Mouse (Mus musculus) liver, postnatal 0 days (tissue): ENCODE measurements around the gene Grik4. TPM values are rescaled to one million over a fixed set of nuclear protein-coding genes. Genes with fewer than 3 reads are reported as not detected.

Source experiments
- ATAC-seq: fragments of 200-750 bp; cut with Nextera tagmentation; 2 replicates; pipeline ENCODE4 v1.8.0; 2017; ENCODE audit warnings: mild to moderate bottlenecking, moderate library complexity
- DNase-seq: peaks from one replicate; pipeline ENCODE4 v3.0.0-alpha.2; 2016
- H3K27ac ChIP-seq: fragments of 300-500 bp; sonication (generic); 2 replicates; pipeline ENCODE4 v1.5.1; 2014; ENCODE audit warnings: antibody characterized with exemption, moderate library complexity, mild to moderate bottlenecking, low read depth
- H3K27me3 ChIP-seq: fragments of 300-500 bp; sonication (generic); 2 replicates; pipeline ENCODE4 v1.6.1; 2014; ENCODE audit warnings: low read length, control low read depth, mixed read lengths; ENCODE audit not compliant: insufficient read depth
- H3K36me3 ChIP-seq: fragments of 300-500 bp; sonication (generic); replicated peaks from 2 replicates; pipeline ENCODE4 v1.6.1; 2014; ENCODE audit warnings: mild to moderate bottlenecking, control low read depth, low read length, moderate library complexity, mixed read lengths; ENCODE audit not compliant: insufficient read depth
- H3K4me1 ChIP-seq: fragments of 300-500 bp; sonication (generic); 2 replicates; pipeline ENCODE4 v1.6.1; 2014; ENCODE audit warnings: antibody characterized with exemption, mild to moderate bottlenecking, control low read depth; ENCODE audit not compliant: insufficient read depth
- H3K4me2 ChIP-seq: fragments of 300-500 bp; sonication (generic); 2 replicates; pipeline ENCODE4 v1.6.1; 2014; ENCODE audit warnings: low read depth, mild to moderate bottlenecking, low read length, moderate library complexity, mixed read lengths
- H3K4me3 ChIP-seq: fragments of 300-500 bp; sonication (generic); 2 replicates; pipeline ENCODE4 v1.5.1; 2014; ENCODE audit warnings: low read depth, low read length
- H3K9ac ChIP-seq: fragments of 300-500 bp; sonication (generic); replicated peaks from 2 replicates; pipeline ENCODE4 v1.6.1; 2014; ENCODE audit warnings: mild to moderate bottlenecking, moderate library complexity
- H3K9me3 ChIP-seq: fragments of 300-500 bp; sonication (generic); 2 replicates; pipeline ENCODE4 v1.6.1; 2016; ENCODE audit warnings: mild to moderate bottlenecking, control low read depth, low read length, mixed read lengths
- CTCF ChIP-seq: sonication (generic); IDR thresholded peaks from 2 replicates; pipeline ENCODE4 v1.5.1; 2016; ENCODE audit warnings: antibody characterized with exemption, low read depth
- EP300 ChIP-seq: IDR thresholded peaks from 2 replicates; pipeline ENCODE4 v1.6.1; 2016; ENCODE audit warnings: antibody characterized with exemption, low read depth, mild to moderate bottlenecking
- whole genome bisulfite sequencing: fragments of 180-500 bp; shearing (Covaris S2); extraction: QIAGEN DNeasy Blood & Tissue Kit; methylation state at CpG from one replicate; pipeline ENCODE4 v1.1.7; 2014; ENCODE audit not compliant: insufficient replicate concordance; 5-methylcytosine and 5-hydroxymethylcytosine counted together
- polyA plus RNA-seq: library from polyadenylated mRNA; unstranded; fragments of >200 nt; fragmentation: Nextera tagmentation; extraction: Ambion mirVana; gene quantifications from 2 replicates; pipeline ENCODE4 v1.2.1, GENCODE M21; 2015

The Grik4 gene
- polyA plus RNA-seq, 1 experiment from 2014 or later, result 0.08 TPM

DNA sequence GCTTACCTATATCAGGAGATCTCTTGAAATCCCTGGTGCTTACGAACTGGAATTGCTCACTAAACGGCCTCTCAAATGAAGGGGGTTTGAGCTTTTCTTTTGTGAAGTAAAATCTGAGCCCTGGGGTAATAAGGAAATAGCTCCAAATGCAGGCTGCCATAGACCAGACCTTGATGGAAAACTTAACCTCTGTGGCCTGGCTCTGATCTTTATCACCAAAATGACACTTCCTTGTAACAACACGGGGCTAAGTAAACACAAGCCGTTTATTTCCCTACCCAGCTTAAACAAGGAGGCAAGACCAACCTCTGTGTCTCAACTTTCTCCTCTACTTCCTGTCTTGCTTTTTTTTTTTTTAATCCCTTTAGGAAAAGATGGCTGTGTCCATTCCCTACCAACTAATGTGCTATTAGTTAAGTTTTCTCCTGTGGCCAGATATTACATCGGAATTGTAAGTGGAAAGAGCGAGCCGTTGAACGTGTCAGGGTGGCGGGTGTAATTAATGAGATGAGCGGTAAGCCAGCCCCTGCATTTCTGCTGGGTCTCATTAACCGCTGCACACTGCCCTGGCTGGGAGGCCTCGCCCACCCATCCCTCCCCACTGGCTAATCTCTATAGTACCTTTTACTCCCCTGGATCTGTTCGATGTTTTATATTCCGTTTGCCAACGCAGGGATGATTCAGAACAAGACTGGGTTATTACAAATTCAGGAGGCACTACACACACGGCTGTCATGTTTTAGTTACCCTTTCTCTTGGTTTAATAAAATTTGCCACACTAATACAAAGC, 47.7 kb downstream of the Grik4 start:
- ATAC-seq, result no peak

GRCm38 (mm10) chr9:42892765-42893164, 51.5 kb downstream of the Grik4 start:
- DNase-seq (peak; percentile 17), ATAC-seq (no peak)
- Histone ChIP-seq H3K4me3 (no peak overlapping the region), H3K27ac (no peak overlapping the region), H3K9me3 (0 out of 2 replicates have a peak, but pooled peaks cover 3% of the 10 kb centered on the region), H3K9ac (no peak overlapping the region), H3K36me3 (no peaks in the 10 kb centered on the region), H3K4me2 (no peak overlapping the region), H3K4me1 (peaks cover 2% of the 10 kb centered on the region; the same call in 1 of the 2 replicates), H3K27me3 (peaks cover 25% of the 10 kb centered on the region)
- WGBS, result 70% methylated on average over 8 of the region's 8 CpGs
- TF ChIP-seq EP300, result no peak
- TF ChIP-seq CTCF, result no peak

More for the DNA sequence above, 47.7 kb downstream of the Grik4 start:
- no peak for DNase-seq
- Histone ChIP-seq H3K4me3 (peak overlapping the region; percentile 34; the same call in 1 of the 2 replicates), H3K9me3 (0 out of 2 replicates have a peak, but pooled peaks cover under 1% of the 10 kb centered on the region), H3K4me1 (peaks cover 5% of the 10 kb centered on the region; the same call in 1 of the 2 replicates), H3K27ac (no peak overlapping the region), H3K4me2 (peak overlapping the region; percentile 68), H3K36me3 (no peaks in the 10 kb centered on the region), H3K9ac (no peak overlapping the region), H3K27me3 (peaks cover 35% of the 10 kb centered on the region)
- WGBS, result 9% methylated on average over 16 of the region's 16 CpGs
- no peak for TF ChIP-seq EP300
- no peak for TF ChIP-seq CTCF

DNA sequence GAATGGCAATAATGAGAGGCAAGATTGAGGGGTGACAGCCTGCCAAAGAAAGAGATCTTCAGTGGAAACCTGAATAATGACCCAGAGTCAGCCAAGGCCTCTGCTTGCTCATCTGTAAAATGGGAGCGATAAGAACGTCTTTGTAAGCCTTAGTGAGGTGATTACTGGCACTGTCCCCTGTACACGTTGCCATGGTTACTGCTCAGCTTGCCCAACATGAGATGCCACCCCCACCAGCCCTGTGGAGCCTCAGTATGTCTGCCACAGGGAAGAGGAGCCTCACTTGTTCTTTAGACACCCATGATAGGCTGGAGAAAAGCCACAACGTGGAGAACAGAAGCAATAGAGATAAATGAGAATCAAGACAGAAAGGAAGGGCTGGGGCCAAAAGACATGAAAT, 56.4 kb downstream of the Grik4 start:
- Histone ChIP-seq H3K4me1 (no peaks in the 10 kb centered on the region), H3K27ac (no peak overlapping the region), H3K4me3 (no peak overlapping the region), H3K9me3 (0 out of 2 replicates have a peak, but pooled peaks cover 3% of the 10 kb centered on the region), H3K4me2 (no peak overlapping the region), H3K36me3 (no peaks in the 10 kb centered on the region), H3K27me3 (no peaks in the 10 kb centered on the region), H3K9ac (no peak overlapping the region)
- no peak for TF ChIP-seq EP300
- no peak for TF ChIP-seq CTCF
- WGBS, result 70% methylated on average over 4 of the region's 4 CpGs
- ATAC-seq (no peak), DNase-seq (no peak)

DNA sequence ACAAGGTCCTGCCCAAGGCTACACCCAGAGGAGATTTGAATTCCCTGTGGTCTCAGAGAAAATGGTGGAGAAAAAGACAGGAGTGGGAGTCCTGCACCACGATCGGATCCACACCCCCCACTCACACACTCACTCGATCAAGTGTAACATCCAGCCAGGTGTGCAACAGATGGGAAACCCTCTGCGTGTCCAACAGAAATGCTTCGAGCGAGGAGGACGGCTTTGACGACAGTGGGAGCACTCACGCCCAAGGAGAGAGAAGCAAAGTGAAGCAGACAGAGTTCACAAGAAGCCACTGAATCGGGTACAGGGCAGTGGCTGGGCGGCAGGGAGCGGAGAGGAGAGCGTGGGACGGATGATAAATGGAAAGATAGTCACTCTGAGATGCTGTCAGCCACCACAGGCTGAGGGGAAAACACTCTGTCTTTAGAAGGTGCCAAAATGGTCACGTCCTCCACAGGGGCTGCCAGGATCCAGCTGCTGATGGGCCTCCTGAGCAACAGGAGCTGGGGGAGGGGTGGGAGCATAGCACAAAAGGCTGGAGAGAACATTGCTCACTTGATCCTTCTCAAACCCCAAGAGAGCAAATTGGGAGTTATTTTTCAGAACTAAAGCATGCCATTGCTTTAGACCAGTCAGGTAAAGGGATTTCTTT, 58.1 kb downstream of the Grik4 start:
- no peak overlapping the region for H3K9ac ChIP-seq
- H3K27me3 ChIP-seq, result no peaks in the 10 kb centered on the region
- WGBS, result 51% methylated on average over 15 of the region's 15 CpGs
- H3K4me3 ChIP-seq, result no peak overlapping the region
- no peaks in the 10 kb centered on the region for H3K36me3 ChIP-seq
- no peak for DNase-seq
- H3K4me2 ChIP-seq, result no peak overlapping the region
- no peak for ATAC-seq
- TF ChIP-seq CTCF (no peak), EP300 (no peak)
- H3K9me3 ChIP-seq, result no peaks in the 10 kb centered on the region
- H3K27ac ChIP-seq, result no peak overlapping the region
- no peaks in the 10 kb centered on the region for H3K4me1 ChIP-seq

DNA sequence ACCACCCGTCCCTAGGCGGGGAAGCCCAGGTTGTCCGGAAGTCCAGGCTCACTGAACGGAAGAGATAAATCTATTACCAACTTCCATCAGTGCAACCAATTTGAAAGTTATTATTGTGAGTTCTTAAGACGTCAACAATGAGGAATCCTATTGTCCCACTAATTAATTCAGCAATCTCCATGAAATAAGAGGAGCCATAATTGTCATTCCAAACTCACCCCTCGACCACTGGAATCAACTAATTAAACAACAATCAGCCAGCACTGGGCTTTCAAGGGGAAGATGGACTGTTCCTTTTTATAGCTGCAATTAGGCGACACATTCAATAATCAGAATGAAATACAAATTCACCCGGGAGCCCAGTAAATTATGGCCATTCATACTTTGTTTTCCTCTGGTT, 58.7 kb downstream of the Grik4 start:
- H3K4me2 ChIP-seq, result no peak overlapping the region
- no peaks in the 10 kb centered on the region for H3K27me3 ChIP-seq
- 58% methylated on average over 8 of the region's 8 CpGs for WGBS
- DNase-seq (no peak), ATAC-seq (no peak)
- H3K27ac ChIP-seq, result no peak overlapping the region
- no peak overlapping the region for H3K4me3 ChIP-seq
- no peaks in the 10 kb centered on the region for H3K36me3 ChIP-seq
- H3K4me1 ChIP-seq, result no peaks in the 10 kb centered on the region
- no peaks in the 10 kb centered on the region for H3K9me3 ChIP-seq
- no peak for TF ChIP-seq EP300
- TF ChIP-seq CTCF, result no peak
- no peak overlapping the region for H3K9ac ChIP-seq

DNA sequence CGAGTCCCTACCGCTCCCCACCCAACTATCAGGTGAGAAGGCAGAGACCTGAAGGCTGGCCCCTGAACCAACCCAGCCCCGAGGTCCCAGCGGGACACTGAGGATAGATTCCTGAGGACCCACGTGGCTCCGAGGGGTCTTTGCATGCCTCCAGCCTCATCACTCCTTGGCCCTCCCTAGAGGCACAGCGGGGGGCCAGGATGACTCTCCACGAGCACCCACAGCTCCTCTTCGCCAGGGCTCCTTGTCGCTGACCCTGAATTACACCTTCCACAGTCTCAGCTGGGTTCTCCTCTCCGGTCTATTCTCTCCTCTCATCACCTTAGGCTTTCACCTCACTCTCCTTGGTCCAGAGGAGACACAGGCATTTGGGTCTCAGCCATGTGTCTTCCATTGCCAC, 59.2 kb downstream of the Grik4 start:
- Histone ChIP-seq H3K4me2 (no peak overlapping the region), H3K9me3 (no peaks in the 10 kb centered on the region), H3K4me3 (no peak overlapping the region), H3K27me3 (no peaks in the 10 kb centered on the region), H3K36me3 (no peaks in the 10 kb centered on the region), H3K4me1 (no peaks in the 10 kb centered on the region), H3K9ac (no peak overlapping the region), H3K27ac (no peak overlapping the region)
- no peak for ATAC-seq
- no peak for DNase-seq
- 65% methylated on average over 9 of the region's 11 CpGs for WGBS
- TF ChIP-seq EP300, result no peak
- TF ChIP-seq CTCF, result no peak
